Mouse (Mus musculus) liver, adult (tissue): ENCODE data around the gene Vmn2r79.
"Not testable (repeated sequence)": the region's sequence is repeated elsewhere in the genome, so short reads cannot be mapped to it uniquely, and the experiment has no call there.

Source experiments
- GATA4 ChIP-seq: IDR thresholded peaks from 2 replicates; pipeline ENCODE4 v1.6.1; 2014; ENCODE audit warnings: mild to moderate bottlenecking, low read length; ENCODE audit not compliant: insufficient replicate concordance

Vmn2r79 gene

DNA sequence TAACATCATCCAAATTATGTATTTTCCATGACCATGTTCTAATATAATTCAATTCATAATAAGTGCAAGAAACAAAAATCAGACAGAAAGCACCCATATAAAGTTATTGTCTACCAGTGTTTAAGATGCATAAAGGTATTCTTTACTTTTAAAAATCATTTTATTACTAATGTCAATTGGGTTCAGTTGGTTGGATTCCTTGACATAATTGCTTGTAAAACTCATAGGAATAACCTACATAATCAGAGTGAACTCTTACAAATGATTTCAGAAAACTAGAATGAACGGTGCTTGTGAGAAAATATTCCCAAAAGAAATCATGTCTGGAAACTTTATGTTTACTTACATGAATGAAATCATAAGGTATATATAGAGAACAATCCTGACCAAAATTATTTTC is at the start of gene Vmn2r79:
Gene Vmn2r79, plus strand, starts transcription at position 301 of the 400 bp plus-strand sequence.
- TF ChIP-seq GATA4 = not testable (repeated sequence)

DNA sequence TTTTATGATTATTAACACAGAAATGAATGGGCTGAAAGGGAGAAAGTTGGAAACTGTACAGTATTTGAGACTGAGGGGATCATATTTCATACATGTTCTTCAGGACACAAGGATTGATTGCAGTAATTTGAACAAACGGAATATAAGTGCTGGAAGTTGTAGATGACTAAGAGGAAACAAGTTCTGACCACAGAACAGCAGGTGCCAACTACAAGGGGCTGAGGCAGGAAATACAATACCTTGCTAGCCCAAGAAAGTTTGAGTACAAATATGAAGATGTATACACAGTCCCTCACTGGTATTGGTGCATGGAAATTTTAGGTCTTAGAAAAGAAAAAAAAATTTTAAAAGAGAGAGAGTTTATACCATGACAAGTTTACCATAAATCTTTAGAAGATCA is 1.2 kb upstream of the Vmn2r79 start:
- no peak for TF ChIP-seq GATA4

DNA sequence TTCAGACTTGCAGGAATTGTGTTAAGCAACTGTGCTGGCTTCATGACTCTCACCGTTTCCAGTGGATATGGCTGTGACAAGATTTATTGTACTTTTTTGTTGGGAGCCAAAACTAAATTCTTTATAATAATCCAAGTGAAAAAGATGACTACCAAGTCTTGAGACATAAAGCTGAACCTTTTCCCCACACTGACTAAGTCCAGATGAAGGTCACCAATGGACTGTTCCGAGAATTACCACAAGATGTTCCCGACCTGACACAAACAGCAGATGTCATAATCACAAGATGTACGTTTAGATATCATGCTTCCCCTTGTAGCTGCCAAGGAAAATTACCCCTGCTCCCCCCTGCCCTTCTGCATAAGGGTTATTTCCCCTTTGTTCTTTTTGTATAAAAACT is 67.7 kb downstream of the Vmn2r79 start:
- TF ChIP-seq GATA4 = no peak
